Mouse (Mus musculus) embryonic facial prominence, embryonic 10.5 days (tissue): ENCODE results near the gene Ppp1r1a. TPM values are rescaled to one million over a fixed set of nuclear protein-coding genes. Genes with fewer than 3 reads are reported as not detected.

Source experiments
- polyA plus RNA-seq: library from polyadenylated mRNA; unstranded; fragments of >200 nt; fragmentation: Nextera tagmentation; extraction: Ambion mirVana; gene quantifications from 2 replicates; pipeline ENCODE4 v1.2.1, GENCODE M21; 2016

Ppp1r1a gene
- polyA plus RNA-seq, 1 experiment from 2014 or later: 14.3 TPM

Other genes starting within 250 kb of the Ppp1r1a start
- 0.16 and 0.29 TPM in 2 replicates for gene Gpr84, start 227.4 kb downstream of the Ppp1r1a start, polyA plus RNA-seq
- gene Zfp385a, start 197.9 kb downstream of the Ppp1r1a start, polyA plus RNA-seq: 22.1 and 22.7 TPM in 2 replicates
- 29.5 and 29.7 TPM in 2 replicates for gene Itga5, start 171.2 kb downstream of the Ppp1r1a start, polyA plus RNA-seq
- not detected in 2 replicates for gene Gtsf1, start 107.5 kb downstream of the Ppp1r1a start, polyA plus RNA-seq
- gene Gtsf2, start 89.5 kb downstream of the Ppp1r1a start, polyA plus RNA-seq: not detected in 2 replicates
- 1.1 and 1.3 TPM in 2 replicates for gene Nckap1l, start 84.2 kb downstream of the Ppp1r1a start, polyA plus RNA-seq
- gene Pde1b, start 35.0 kb downstream of the Ppp1r1a start, polyA plus RNA-seq: 6.0 and 10.4 TPM in 2 replicates
- gene Glycam1, start 27.1 kb upstream of the Ppp1r1a start, polyA plus RNA-seq: not detected in 2 replicates
- gene Mucl1, start 217.5 kb upstream of the Ppp1r1a start, polyA plus RNA-seq: not detected in 2 replicates